Mouse (Mus musculus) heart, postnatal 0 days (tissue): ENCODE data around the gene 4933415A04Rik.

Experiments used
- CTCF ChIP-seq: IDR thresholded peaks from 2 replicates; pipeline ENCODE4 v1.5.1; 2016; ENCODE audit warnings: antibody characterized with exemption, control low read depth, low read depth
- EP300 ChIP-seq: IDR thresholded peaks from 2 replicates; pipeline ENCODE4 v1.6.1; 2016; ENCODE audit warnings: antibody characterized with exemption, low read depth

DNA sequence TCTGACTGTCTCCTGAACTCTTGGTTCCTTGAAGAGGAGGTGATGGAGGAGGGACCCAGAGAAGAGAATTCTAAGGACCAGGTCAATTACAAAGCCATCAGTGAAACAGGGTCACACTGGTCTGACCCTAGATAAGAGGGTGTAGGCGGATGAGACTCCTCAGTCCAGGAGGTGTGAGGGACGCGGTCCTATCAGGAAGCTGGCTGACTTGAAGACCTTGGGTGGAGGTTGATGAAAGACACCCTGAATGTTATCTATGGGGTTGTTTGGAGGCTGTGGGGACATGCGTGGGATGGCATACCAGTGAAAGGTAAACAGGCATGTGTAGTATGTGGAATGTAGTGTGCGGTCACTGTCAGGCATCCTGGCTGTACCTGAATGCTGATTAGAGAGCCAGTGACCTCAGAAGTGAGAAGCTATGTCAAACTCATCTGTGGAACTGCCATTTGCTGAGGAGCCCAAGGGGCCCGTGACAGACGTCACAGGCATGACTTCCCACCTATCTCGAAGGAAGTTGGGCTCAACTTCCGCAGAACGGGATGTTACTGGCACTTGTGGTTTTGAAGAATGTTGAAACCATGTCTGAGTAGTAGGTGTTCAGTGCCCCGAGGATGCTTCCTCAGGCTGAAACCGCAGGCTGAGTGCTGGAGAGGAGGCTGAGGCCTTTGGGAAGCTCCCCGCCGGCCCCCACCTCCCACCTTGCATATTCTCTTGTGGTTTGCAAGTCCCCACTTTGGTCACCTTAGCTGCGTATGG lies 43.0 kb upstream of the 4933415A04Rik start:
- no peak for TF ChIP-seq CTCF
- no peak for TF ChIP-seq EP300
